Mouse (Mus musculus) stomach, postnatal 0 days (tissue): ENCODE data around the gene Vmn2r9. TPM values are rescaled to one million over a fixed set of nuclear protein-coding genes. Genes with fewer than 3 reads are reported as not detected.
"Not testable (repeated sequence)": the region's sequence is repeated elsewhere in the genome, so short reads cannot be mapped to it uniquely, and the experiment has no call there.

Experiments
- ATAC-seq: fragments of 200-750 bp; cut with Nextera tagmentation; 2 replicates; pipeline ENCODE4 v1.8.0; 2017; ENCODE audit not compliant: low FRiP score, low TSS enrichment
- DNase-seq: peaks from one replicate; pipeline ENCODE4 v3.0.0-alpha.2; 2016; ENCODE audit warnings: low spot score
- H3K27ac ChIP-seq: fragments of 300-500 bp; sonication (generic); replicated peaks from 2 replicates; pipeline ENCODE4 v1.5.1; 2014; ENCODE audit warnings: mild to moderate bottlenecking, control low read depth
- H3K27me3 ChIP-seq: fragments of 300-500 bp; sonication (generic); 2 replicates; pipeline ENCODE4 v1.6.1; 2014; ENCODE audit warnings: low read length; ENCODE audit not compliant: control insufficient read depth, insufficient read depth
- H3K36me3 ChIP-seq: fragments of 300-500 bp; sonication (generic); 2 replicates; pipeline ENCODE4 v1.6.1; 2014; ENCODE audit warnings: low read length, mixed read lengths; ENCODE audit not compliant: control insufficient read depth, insufficient read depth
- H3K4me1 ChIP-seq: fragments of 300-500 bp; sonication (generic); replicated peaks from 2 replicates; pipeline ENCODE4 v1.6.1; 2014; ENCODE audit warnings: antibody characterized with exemption; ENCODE audit not compliant: control insufficient read depth, insufficient read depth
- H3K4me2 ChIP-seq: fragments of 300-500 bp; sonication (generic); replicated peaks from 2 replicates; pipeline ENCODE4 v1.6.1; 2014; ENCODE audit warnings: low read depth, mild to moderate bottlenecking, control low read depth, moderate library complexity
- H3K4me3 ChIP-seq: fragments of 300-500 bp; sonication (generic); 2 replicates; pipeline ENCODE4 v1.5.1; 2014; ENCODE audit warnings: low read depth, low read length, control low read depth
- H3K9ac ChIP-seq: fragments of 300-500 bp; sonication (generic); 2 replicates; pipeline ENCODE4 v1.6.1; 2014; ENCODE audit warnings: mild to moderate bottlenecking, low read length, control low read depth, mixed read lengths
- H3K9me3 ChIP-seq: fragments of 300-500 bp; sonication (generic); 2 replicates; pipeline ENCODE4 v1.6.1; 2016; ENCODE audit warnings: low read length; ENCODE audit not compliant: control insufficient read depth
- CTCF ChIP-seq: IDR thresholded peaks from 2 replicates; pipeline ENCODE4 v1.5.1; 2016; ENCODE audit warnings: antibody characterized with exemption, low read depth, mild to moderate bottlenecking, moderate library complexity
- EP300 ChIP-seq: optimal IDR thresholded peaks from 2 replicates; pipeline ENCODE3; 2016; ENCODE audit warnings: antibody characterized with exemption
- WGBS: fragments of 180-500 bp; shearing (Covaris S2); extraction: QIAGEN DNeasy Blood & Tissue Kit; methylation state at CpG from one replicate; pipeline ENCODE4 v1.1.7; 2014; 5-methylcytosine and 5-hydroxymethylcytosine counted together
- polyA plus RNA-seq: library from polyadenylated mRNA; unstranded; fragments of >200 nt; fragmentation: Nextera tagmentation; extraction: Ambion mirVana; gene quantifications from 2 replicates; pipeline ENCODE4 v1.2.1, GENCODE M21; 2015

Vmn2r9 gene
- polyA plus RNA-seq, 1 experiment from 2014 or later, result not detected

- TF ChIP-seq CTCF (no peak), EP300 (no peak)
- no peak for DNase-seq
These were observed 48.8 kb downstream of the Vmn2r9 start for GRCm38 (mm10) chr5:108803646-108804045.

GRCm38 (mm10) chr5:108795263-108795662 lies 57.1 kb downstream of the Vmn2r9 start, which contains the start of gene Tmed11:
Gene Tmed11 (minus strand): TSS chr5:108795363.
- not testable (repeated sequence) for H3K4me1 ChIP-seq, H3K4me2 ChIP-seq, ATAC-seq, H3K9ac ChIP-seq, H3K36me3 ChIP-seq, H3K9me3 ChIP-seq, DNase-seq, H3K27me3 ChIP-seq, H3K27ac ChIP-seq, H3K4me3 ChIP-seq
- 71% methylated on average over 2 of the region's 2 CpGs for WGBS

More at GRCm38 (mm10) chr5:108803646-108804045, 48.8 kb downstream of the Vmn2r9 start:
- Histone ChIP-seq H3K4me1 (no peaks in the 10 kb centered on the region), H3K36me3 (no peaks in the 10 kb centered on the region), H3K9me3 (no peaks in the 10 kb centered on the region), H3K27me3 (no peaks in the 10 kb centered on the region), H3K4me3 (no peak overlapping the region), H3K27ac (no peak overlapping the region), H3K9ac (no peak overlapping the region), H3K4me2 (no peak overlapping the region)
- ATAC-seq, result no peak
- 44% methylated on average over 1 of the region's 1 CpGs for WGBS

- not testable (repeated sequence) for H3K9me3 ChIP-seq, ATAC-seq, H3K36me3 ChIP-seq, H3K27me3 ChIP-seq, H3K4me1 ChIP-seq, H3K27ac ChIP-seq, H3K4me2 ChIP-seq, H3K9ac ChIP-seq, H3K4me3 ChIP-seq
- peak; percentile 73 for TF ChIP-seq CTCF
- WGBS, result 23% methylated on average over 1 of the region's 1 CpGs
- peak; percentile 15 for DNase-seq
These were observed 62.0 kb downstream of the Vmn2r9 start for GRCm38 (mm10) chr5:108790385-108790784.

Other genes with a start within 250 kb of the Vmn2r9 start
- 36.1 and 38.3 TPM in 2 replicates for gene Gak, start 222.8 kb downstream of the Vmn2r9 start, polyA plus RNA-seq
- 15.6 and 17.0 TPM in 2 replicates for gene Tmem175, start 222.8 kb downstream of the Vmn2r9 start, polyA plus RNA-seq
- 5.3 and 5.9 TPM in 2 replicates for gene Idua, start 192.3 kb downstream of the Vmn2r9 start, polyA plus RNA-seq
- gene Dgkq, start 182.9 kb downstream of the Vmn2r9 start, polyA plus RNA-seq, result 4.6 and 4.9 TPM in 2 replicates
- gene Slc26a1, start 177.0 kb downstream of the Vmn2r9 start, polyA plus RNA-seq, result 0.17 and 0.22 TPM in 2 replicates
- 21.2 and 22.2 TPM in 2 replicates for gene Fgfrl1, start 160.2 kb downstream of the Vmn2r9 start, polyA plus RNA-seq
- 0.42 and 0.77 TPM in 2 replicates for gene Rnf212, start 77.6 kb downstream of the Vmn2r9 start, polyA plus RNA-seq
- 0.12 TPM in 1 of 2 replicates, not detected in the other for gene Tmed11, start 57.2 kb downstream of the Vmn2r9 start, polyA plus RNA-seq
- gene Vmn2r8, start 43.8 kb downstream of the Vmn2r9 start, polyA plus RNA-seq, result not detected in 2 replicates
- gene Vmn2r10, start 153.9 kb upstream of the Vmn2r9 start, polyA plus RNA-seq, result 0.01 TPM in 1 of 2 replicates, not detected in the other
- gene Vmn2r11, start 207.0 kb upstream of the Vmn2r9 start, polyA plus RNA-seq, result not detected in 2 replicates
- gene Vmn2r12, start 245.3 kb upstream of the Vmn2r9 start, polyA plus RNA-seq, result not detected in 2 replicates